Mouse (Mus musculus) thymus, adult 2 months (tissue): Measurements from ENCODE around the gene Mettl2. TPM values are rescaled to one million over a fixed set of nuclear protein-coding genes. Genes with fewer than 3 reads are reported as not detected.
"Not testable (repeated sequence)": the region's sequence is repeated elsewhere in the genome, so short reads cannot be mapped to it uniquely, and the experiment has no call there.

Experiments used
- DNase-seq: peaks from one replicate; pipeline ENCODE4 v3.0.0; 2021
- H3K27ac ChIP-seq: fragments of 200-500 bp; 2 replicates; pipeline ENCODE4 v1.5.1; 2012; ENCODE audit warnings: low read length, control low read depth; ENCODE audit not compliant: control insufficient read depth, insufficient read depth
- H3K27me3 ChIP-seq: fragments of 200-500 bp; 2 replicates; pipeline ENCODE4 v1.6.1; 2012; ENCODE audit warnings: mild to moderate bottlenecking, low read length, moderate library complexity, mixed read lengths; ENCODE audit not compliant: control insufficient read depth, insufficient read depth
- H3K36me3 ChIP-seq: fragments of 200-500 bp; 2 replicates; pipeline ENCODE4 v1.6.1; 2012; ENCODE audit warnings: mild to moderate bottlenecking, low read length, moderate library complexity; ENCODE audit not compliant: control insufficient read depth, insufficient read depth
- H3K4me1 ChIP-seq: fragments of 200-500 bp; replicated peaks from 2 replicates; pipeline ENCODE4 v1.6.1; 2012; ENCODE audit warnings: low read length; ENCODE audit not compliant: control insufficient read depth, insufficient read depth
- H3K4me3 ChIP-seq: fragments of 200-500 bp; 2 replicates; pipeline ENCODE4 v1.5.1; 2012; ENCODE audit warnings: mild to moderate bottlenecking, low read length, control low read depth, moderate library complexity; ENCODE audit not compliant: control insufficient read depth, insufficient read depth
- CTCF ChIP-seq: fragments of 200-500 bp; IDR thresholded peaks from 2 replicates; pipeline ENCODE4 v1.5.1; 2012; ENCODE audit warnings: mild to moderate bottlenecking, control low read depth, low read length, moderate library complexity, borderline replicate concordance; ENCODE audit not compliant: control insufficient read depth, poor library complexity, insufficient read depth; ENCODE audit errors: extremely low read depth
- POLR2A ChIP-seq: fragments of 200-500 bp; IDR thresholded peaks from 2 replicates; pipeline ENCODE4 v1.6.1; 2012; ENCODE audit warnings: mild to moderate bottlenecking, low read length, control low read depth, moderate library complexity; ENCODE audit not compliant: control insufficient read depth, poor library complexity, insufficient read depth; ENCODE audit errors: extremely low read depth
- WGBS: fragments of 180-500 bp; shearing (Covaris S2); methylation state at CpG from one replicate; pipeline ENCODE4 v1.1.7; 2018; 5-methylcytosine and 5-hydroxymethylcytosine counted together
- polyA plus RNA-seq: library from polyadenylated mRNA; depleted of rRNA; stranded (reverse); fragments of >200 nt; gene quantifications from 2 replicates; pipeline ENCODE4 v1.2.3, GENCODE M21; 2012

Mettl2 gene
- polyA plus RNA-seq, 1 experiment, result 20.4 TPM

GRCm38 (mm10) chr11:105135692-105136091 is 9.5 kb downstream of the Mettl2 start:
- WGBS, result 98% methylated on average over 7 of the region's 7 CpGs
- Histone ChIP-seq H3K27me3 (no peaks in the 10 kb centered on the region), H3K4me1 (no peaks in the 10 kb centered on the region), H3K27ac (no peak overlapping the region), H3K36me3 (peaks cover 72% of the 10 kb centered on the region), H3K4me3 (no peak overlapping the region)
- no peak for DNase-seq
- TF ChIP-seq POLR2A (no peak), CTCF (no peak)

GRCm38 (mm10) chr11:105137255-105137654 is 11.0 kb downstream of the Mettl2 start:
- not testable (repeated sequence) for DNase-seq, H3K27ac ChIP-seq, H3K4me3 ChIP-seq, H3K4me1 ChIP-seq, H3K27me3 ChIP-seq
- H3K36me3 ChIP-seq, result peaks cover 66% of the 10 kb centered on the region
- WGBS, result 94% methylated on average over 2 of the region's 2 CpGs

- H3K4me3 ChIP-seq, H3K27me3 ChIP-seq, H3K27ac ChIP-seq, H3K4me1 ChIP-seq, DNase-seq: not testable (repeated sequence)
- 94% methylated on average over 8 of the region's 8 CpGs for WGBS
- H3K36me3 ChIP-seq, result peaks cover 38% of the 10 kb centered on the region
These were observed 14.3 kb downstream of the Mettl2 start for GRCm38 (mm10) chr11:105140512-105140911.

GRCm38 (mm10) chr11:105141115-105141514 is 14.9 kb downstream of the Mettl2 start:
- no peak for DNase-seq
- 94% methylated on average over 5 of the region's 5 CpGs for WGBS
- Histone ChIP-seq H3K27ac (no peak overlapping the region), H3K36me3 (peaks cover 34% of the 10 kb centered on the region), H3K27me3 (no peaks in the 10 kb centered on the region), H3K4me1 (no peaks in the 10 kb centered on the region), H3K4me3 (no peak overlapping the region)
- TF ChIP-seq CTCF (no peak), POLR2A (no peak)

- Histone ChIP-seq H3K27me3 (no peaks in the 10 kb centered on the region), H3K4me3 (no peak overlapping the region), H3K4me1 (no peaks in the 10 kb centered on the region), H3K36me3 (peaks cover 14% of the 10 kb centered on the region), H3K27ac (no peak overlapping the region)
- no peak for DNase-seq
- no peak for TF ChIP-seq POLR2A
- TF ChIP-seq CTCF, result no peak
These were observed 17.3 kb downstream of the Mettl2 start for GRCm38 (mm10) chr11:105143564-105143963.

GRCm38 (mm10) chr11:105144084-105144483 is 17.9 kb downstream of the Mettl2 start:
- TF ChIP-seq POLR2A (no peak), CTCF (no peak)
- Histone ChIP-seq H3K4me1 (no peaks in the 10 kb centered on the region), H3K27ac (no peak overlapping the region), H3K36me3 (peaks cover 8% of the 10 kb centered on the region), H3K4me3 (no peak overlapping the region), H3K27me3 (no peaks in the 10 kb centered on the region)
- no peak for DNase-seq
- 92% methylated on average over 3 of the region's 3 CpGs for WGBS

- no peaks in the 10 kb centered on the region for H3K27me3 ChIP-seq
- H3K4me1 ChIP-seq, result no peaks in the 10 kb centered on the region
- H3K4me3 ChIP-seq, result no peak overlapping the region
- no peak for DNase-seq
- TF ChIP-seq POLR2A (no peak), CTCF (no peak)
- no peak overlapping the region for H3K27ac ChIP-seq
- WGBS, result 92% methylated on average over 11 of the region's 11 CpGs
- peaks cover 3% of the 10 kb centered on the region for H3K36me3 ChIP-seq
These were observed 18.4 kb downstream of the Mettl2 start for GRCm38 (mm10) chr11:105144508-105145210.
